Mouse (Mus musculus): ENCODE measurements around the gene Fitm1. TPM values are rescaled to one million over a fixed set of nuclear protein-coding genes. Genes with fewer than 3 reads are reported as not detected.
A peak's percentile ranks its signal among the peaks of the same experiment; 100 is the strongest.

Gene Fitm1
- total RNA-seq, 2 experiments from 2014 or later = not detected

- DNase-seq = no peak
- intact Hi-C loops (cut with DNase I) = no loop called here
Measured at GRCm38 (mm10) chr14:55565748-55566147, 9.7 kb upstream of the Fitm1 start.

GRCm38 (mm10) chr14:55567496-55567895 lies 7.9 kb upstream of the Fitm1 start:
- intact Hi-C loops (cut with DNase I) = no loop called here
- no peak for DNase-seq

- intact Hi-C loops (cut with DNase I) = no loop called here
Measured at GRCm38 (mm10) chr14:55570588-55570987, 4.8 kb upstream of the Fitm1 start.

GRCm38 (mm10) chr14:55571760-55572159 lies 3.7 kb upstream of the Fitm1 start:
- intact Hi-C loops (cut with DNase I) = no loop called here
- DNase-seq = no peak

More at GRCm38 (mm10) chr14:55570588-55570987, 4.8 kb upstream of the Fitm1 start:
- DNase-seq = no peak

GRCm38 (mm10) chr14:55575711-55576110 lies 294 bp downstream of the Fitm1 start:
- intact Hi-C loops (cut with DNase I) = no loop called here
- no peak for DNase-seq

GRCm38 (mm10) chr14:55576376-55576775 lies 959 bp downstream of the Fitm1 start:
- DNase-seq = peak; percentile 32
- intact Hi-C loops (cut with DNase I) = no loop called here

GRCm38 (mm10) chr14:55577871-55578667 lies 2.7 kb downstream of the Fitm1 start, which contains the start of gene Psme1:
Psme1 (plus strand) TSS chr14:55578123.
- DNase-seq = peak; percentile 91
- intact Hi-C loops (cut with DNase I) = no loop called here

- intact Hi-C loops (cut with DNase I) = no loop called here
- DNase-seq = peak; percentile 65
Measured at GRCm38 (mm10) chr14:55578668-55579269, 3.4 kb downstream of the Fitm1 start.

- no peak for DNase-seq
- intact Hi-C loops (cut with DNase I) = no loop called here
Measured at GRCm38 (mm10) chr14:55579511-55580496, 4.4 kb downstream of the Fitm1 start.

- DNase-seq = no peak
- intact Hi-C loops (cut with DNase I) = no loop called here
Measured at GRCm38 (mm10) chr14:55580731-55581130, 5.3 kb downstream of the Fitm1 start.

- intact Hi-C loops (cut with DNase I) = no loop called here
- no peak for DNase-seq
Measured at GRCm38 (mm10) chr14:55581981-55582681, 6.7 kb downstream of the Fitm1 start.

- intact Hi-C loops (cut with DNase I) = no loop called here
- DNase-seq = no peak
Measured at GRCm38 (mm10) chr14:55584303-55584701, 8.9 kb downstream of the Fitm1 start.

GRCm38 (mm10) chr14:55584702-55585565 lies 9.5 kb downstream of the Fitm1 start, which contains the start of gene Emc9:
Emc9 (minus strand) TSS chr14:55585302.
- DNase-seq = peak; percentile 62
- intact Hi-C loops (cut with DNase I) = no loop called here

GRCm38 (mm10) chr14:55585566-55585960 lies 10.1 kb downstream of the Fitm1 start:
- DNase-seq = no peak
- intact Hi-C loops (cut with DNase I) = no loop called here

GRCm38 (mm10) chr14:55586149-55586548 lies 10.7 kb downstream of the Fitm1 start:
- intact Hi-C loops (cut with DNase I) = no loop called here
- DNase-seq = no peak

- intact Hi-C loops (cut with DNase I) = no loop called here
- no peak for DNase-seq
Measured at GRCm38 (mm10) chr14:55589271-55589670, 13.9 kb downstream of the Fitm1 start.

- intact Hi-C loops (cut with DNase I) = no loop called here
- no peak for DNase-seq
Measured at GRCm38 (mm10) chr14:55589771-55590448, 14.5 kb downstream of the Fitm1 start.

GRCm38 (mm10) chr14:55590748-55591330 lies 15.4 kb downstream of the Fitm1 start, which contains the start of gene Psme2:
Psme2 (minus strand) TSS chr14:55591113.
- peak; percentile 95 for DNase-seq
- intact Hi-C loops (cut with DNase I) = no loop called here

All from left cerebral cortex, postnatal 4 days (tissue).